Mouse (Mus musculus): ENCODE data around the gene Cyp1a2.
"Not testable (repeated sequence)": the region's sequence is repeated elsewhere in the genome, so short reads cannot be mapped to it uniquely, and the experiment has no call there.

Cyp1a2 gene

GRCm38 (mm10) chr9:57683520-57683919 lies at the start of gene Cyp1a2:
Cyp1a2 (minus strand) TSS chr9:57683703.
- DNase-seq (ENCODE audit: low read depth, low spot score), result no peak

- DNase-seq (ENCODE audit: low read depth, low spot score), result peak; percentile 46
Observed at GRCm38 (mm10) chr9:57728312-57728711, 44.8 kb upstream of the Cyp1a2 start.

- no peak for DNase-seq (ENCODE audit: low read depth, low spot score)
Observed at GRCm38 (mm10) chr9:57724701-57725100, 41.2 kb upstream of the Cyp1a2 start.

GRCm38 (mm10) chr9:57723796-57724195 lies 40.3 kb upstream of the Cyp1a2 start:
- no peak for DNase-seq (ENCODE audit: low read depth, low spot score)

GRCm38 (mm10) chr9:57723315-57723715 lies 39.8 kb upstream of the Cyp1a2 start:
- DNase-seq (ENCODE audit: low read depth, low spot score), result no peak

- no peak for DNase-seq (ENCODE audit: low read depth, low spot score)
Observed at GRCm38 (mm10) chr9:57722371-57722770, 38.9 kb upstream of the Cyp1a2 start.

- DNase-seq (ENCODE audit: low read depth, low spot score), result no peak
Observed at GRCm38 (mm10) chr9:57720736-57721135, 37.2 kb upstream of the Cyp1a2 start.

GRCm38 (mm10) chr9:57718408-57718807 lies 34.9 kb upstream of the Cyp1a2 start:
- no peak for DNase-seq (ENCODE audit: low read depth, low spot score)

- DNase-seq (ENCODE audit: low read depth, low spot score), result peak; percentile 77
Observed at GRCm38 (mm10) chr9:57712194-57712593, 28.7 kb upstream of the Cyp1a2 start.

- not testable (repeated sequence) for DNase-seq (ENCODE audit: low read depth, low spot score)
Observed at GRCm38 (mm10) chr9:57710214-57710613, 26.7 kb upstream of the Cyp1a2 start.

GRCm38 (mm10) chr9:57708720-57709274 lies 25.3 kb upstream of the Cyp1a2 start:
- DNase-seq (ENCODE audit: low read depth, low spot score), result no peak

- peak; percentile 91 for DNase-seq (ENCODE audit: low read depth, low spot score)
Observed at GRCm38 (mm10) chr9:57708068-57708719, 24.7 kb upstream of the Cyp1a2 start, which contains the start of gene Edc3. Edc3 (plus strand) TSS chr9:57708540.

GRCm38 (mm10) chr9:57706496-57706895 lies 23.0 kb upstream of the Cyp1a2 start:
- no peak for DNase-seq (ENCODE audit: low read depth, low spot score)

- DNase-seq (ENCODE audit: low read depth, low spot score), result peak; percentile 12
Observed at GRCm38 (mm10) chr9:57698466-57699150, 15.1 kb upstream of the Cyp1a2 start.

GRCm38 (mm10) chr9:57697380-57697779 lies 13.9 kb upstream of the Cyp1a2 start:
- peak; percentile 33 for DNase-seq (ENCODE audit: low read depth, low spot score)

GRCm38 (mm10) chr9:57696380-57697285 lies 13.1 kb upstream of the Cyp1a2 start:
- DNase-seq (ENCODE audit: low read depth, low spot score), result peak; percentile 79

- no peak for DNase-seq (ENCODE audit: low read depth, low spot score)
Observed at GRCm38 (mm10) chr9:57694108-57694507, 10.6 kb upstream of the Cyp1a2 start.

- no peak for DNase-seq (ENCODE audit: low read depth, low spot score)
Observed at GRCm38 (mm10) chr9:57688606-57689005, 5.1 kb upstream of the Cyp1a2 start.

- DNase-seq (ENCODE audit: low read depth, low spot score), result peak; percentile 80
Observed at GRCm38 (mm10) chr9:57688158-57688557, 4.7 kb upstream of the Cyp1a2 start.

- no peak for DNase-seq (ENCODE audit: low read depth, low spot score)
Observed at GRCm38 (mm10) chr9:57687751-57688150, 4.2 kb upstream of the Cyp1a2 start, which contains the start of gene Cyp1a1. Cyp1a1 (plus strand) TSS chr9:57687928.

GRCm38 (mm10) chr9:57686011-57686410 lies 2.5 kb upstream of the Cyp1a2 start:
- DNase-seq (ENCODE audit: low read depth, low spot score), result no peak

- peak; percentile 15 for DNase-seq (ENCODE audit: low read depth, low spot score)
Observed at GRCm38 (mm10) chr9:57681411-57681810, 2.1 kb downstream of the Cyp1a2 start.
